Mouse (Mus musculus) MEL (cell line): ENCODE measurements around the gene Wdr27. TPM values are rescaled to one million over a fixed set of nuclear protein-coding genes. Genes with fewer than 3 reads are reported as not detected.

ENCODE experiments used
- DNase-seq: peaks from one replicate; pipeline ENCODE4 v3.0.0; 2011; ENCODE audit warnings: low read depth, low spot score
- H3K27ac ChIP-seq: 2 replicates; pipeline ENCODE4 v1.5.1; 2012; ENCODE audit warnings: low read depth, mild to moderate bottlenecking, control low read depth, low read length, moderate library complexity; ENCODE audit not compliant: control insufficient read depth
- H3K27me3 ChIP-seq, 2 experiments: fragments of 150-350 bp in 1 of 2; sonication (generic) in 1 of 2; 2 replicates each; pipeline ENCODE4 v1.6.1; 2012; ENCODE audit warnings: low read length in 2 of 2, mild to moderate bottlenecking in 2 of 2, improper control_type of control experiment in 1 of 2, moderate library complexity in 1 of 2; ENCODE audit not compliant: insufficient read depth in 2 of 2, control insufficient read depth in 1 of 2
- H3K36me3 ChIP-seq, 2 experiments: 2 replicates each; pipeline ENCODE4 v1.6.1; 2012 to 2014; ENCODE audit warnings: low read length in 2 of 2, improper control_type of control experiment in 1 of 2, inconsistent platforms in 1 of 2, mild to moderate bottlenecking in 1 of 2; ENCODE audit not compliant: insufficient read depth in 2 of 2, control insufficient read depth in 1 of 2
- H3K4me1 ChIP-seq, 2 experiments: fragments of 150-350 bp in 1 of 2; sonication (generic) in 1 of 2; 2 replicates each; pipeline ENCODE4 v1.6.1; 2012; ENCODE audit warnings: low read length in 2 of 2, improper control_type of control experiment in 1 of 2, mild to moderate bottlenecking in 1 of 2; ENCODE audit not compliant: insufficient read depth in 2 of 2, control insufficient read depth in 1 of 2
- H3K4me3 ChIP-seq, 2 experiments: fragments of 150-350 bp in 1 of 2; sonication (generic) in 1 of 2; 2 replicates each; pipeline ENCODE4 v1.5.1; 2012; ENCODE audit warnings: low read depth in 2 of 2, low read length in 2 of 2, mild to moderate bottlenecking in 2 of 2, moderate library complexity in 2 of 2, control low read depth in 1 of 2, improper control_type of control experiment in 1 of 2; ENCODE audit not compliant: control insufficient read depth in 1 of 2, insufficient read depth in 1 of 2
- H3K79me2 ChIP-seq: 2 replicates; pipeline ENCODE4 v1.6.1; 2012; ENCODE audit warnings: mild to moderate bottlenecking, low read length, moderate library complexity; ENCODE audit not compliant: control insufficient read depth, poor library complexity, insufficient read depth
- H3K9ac ChIP-seq: 2 replicates; pipeline ENCODE4 v1.6.1; 2012; ENCODE audit warnings: low read depth, mild to moderate bottlenecking, control low read depth, low read length, moderate library complexity; ENCODE audit not compliant: control insufficient read depth, poor library complexity, severe bottlenecking
- H3K9me3 ChIP-seq: fragments of 150-350 bp; sonication (generic); replicated peaks from 2 replicates; pipeline ENCODE4 v1.6.1; 2012; ENCODE audit warnings: mild to moderate bottlenecking, low read length, improper control_type of control experiment, moderate library complexity; ENCODE audit not compliant: insufficient read depth
- BHLHE40 ChIP-seq: IDR thresholded peaks from 2 replicates; pipeline ENCODE4 v1.6.1; 2012; ENCODE audit warnings: low read depth, mild to moderate bottlenecking, inconsistent platforms, low read length, improper control_type of control experiment, borderline replicate concordance
- CHD2 ChIP-seq: IDR thresholded peaks from 2 replicates; pipeline ENCODE4 v1.6.1; 2011; ENCODE audit warnings: low read length, improper control_type of control experiment
- CTCF ChIP-seq, 3 experiments: IDR thresholded peaks in 2 of 3; conservative IDR thresholded peaks in 1 of 3; 2 replicates each; pipeline ENCODE4 v1.5.1; 2011 to 2012; ENCODE audit warnings: low read length in 3 of 3, low read depth in 2 of 3, mild to moderate bottlenecking in 2 of 3, improper control_type of control experiment in 1 of 3, inconsistent platforms in 1 of 3, mixed read lengths in 1 of 3, moderate library complexity in 1 of 3; ENCODE audit not compliant: control insufficient read depth in 1 of 3, insufficient read depth in 1 of 3, poor library complexity in 1 of 3, severe bottlenecking in 1 of 3
- ELF1 ChIP-seq: IDR thresholded peaks from 2 replicates; pipeline ENCODE4 v1.6.1; 2014; ENCODE audit warnings: low read depth, mild to moderate bottlenecking, inconsistent platforms, low read length, improper control_type of control experiment, moderate library complexity
- ETS1 ChIP-seq: IDR thresholded peaks from 2 replicates; pipeline ENCODE4 v1.6.1; 2012; ENCODE audit warnings: low read depth, mild to moderate bottlenecking, inconsistent platforms, low read length, improper control_type of control experiment, moderate library complexity
- GABPA ChIP-seq: IDR thresholded peaks from 2 replicates; pipeline ENCODE4 v1.6.1; 2012; ENCODE audit warnings: low read depth, mild to moderate bottlenecking, inconsistent platforms, low read length, improper control_type of control experiment, moderate library complexity
- GATA1 ChIP-seq: IDR thresholded peaks from 2 replicates; pipeline ENCODE4 v1.6.1; 2011; ENCODE audit warnings: low read depth, low read length, improper control_type of control experiment
- MYC ChIP-seq: IDR thresholded peaks from 2 replicates; pipeline ENCODE4 v1.6.1; 2011; ENCODE audit warnings: low read depth, mild to moderate bottlenecking, low read length, improper control_type of control experiment, moderate library complexity
- NELFE ChIP-seq: IDR thresholded peaks from 2 replicates; pipeline ENCODE4 v1.6.1; 2011; ENCODE audit warnings: low read depth, low read length, improper control_type of control experiment
- POLR2AphosphoS5 ChIP-seq: IDR thresholded peaks from 2 replicates; pipeline ENCODE4 v1.6.1; 2012; ENCODE audit warnings: low read depth, borderline replicate concordance, mild to moderate bottlenecking, inconsistent platforms, low read length, moderate library complexity, mixed read lengths
- SIN3A ChIP-seq: IDR thresholded peaks from 2 replicates; pipeline ENCODE4 v1.6.1; 2012; ENCODE audit warnings: low read length, improper control_type of control experiment, inconsistent platforms
- TAL1 ChIP-seq: IDR thresholded peaks from 2 replicates; pipeline ENCODE4 v1.6.1; 2012; ENCODE audit warnings: mild to moderate bottlenecking, inconsistent platforms, low read length, moderate library complexity, mixed read lengths
- TCF12 ChIP-seq: IDR thresholded peaks from 2 replicates; pipeline ENCODE4 v1.6.1; 2014; ENCODE audit warnings: low read depth, mild to moderate bottlenecking, inconsistent platforms, low read length, improper control_type of control experiment, moderate library complexity
- UBTF ChIP-seq: IDR thresholded peaks from 2 replicates; pipeline ENCODE4 v1.6.1; 2012; ENCODE audit warnings: low read depth, mild to moderate bottlenecking, inconsistent platforms, low read length, improper control_type of control experiment, moderate library complexity, borderline replicate concordance; ENCODE audit not compliant: insufficient read depth
- USF2 ChIP-seq, 2 experiments: IDR thresholded peaks; 2 replicates each; pipeline ENCODE4 v1.6.1; 2011 to 2012; ENCODE audit warnings: improper control_type of control experiment in 2 of 2, low read length in 2 of 2, borderline replicate concordance in 1 of 2, inconsistent platforms in 1 of 2, low read depth in 1 of 2, mild to moderate bottlenecking in 1 of 2; ENCODE audit not compliant: insufficient read depth in 1 of 2
- ZC3H11A ChIP-seq: IDR thresholded peaks from 2 replicates; pipeline ENCODE4 v1.6.1; 2012; ENCODE audit warnings: low read depth, mild to moderate bottlenecking, inconsistent platforms, low read length, improper control_type of control experiment
- ZNF384 ChIP-seq: IDR thresholded peaks from 2 replicates; pipeline ENCODE4 v1.6.1; 2012; ENCODE audit warnings: low read depth, mild to moderate bottlenecking, inconsistent platforms, low read length, improper control_type of control experiment
- polyA plus RNA-seq, 2 experiments: library from polyadenylated mRNA; stranded (reverse) in 1 of 2; unstranded in 1 of 2; fragments of >175 nt in 1 of 2; fragments of >200 nt in 1 of 2; gene quantifications; 2 replicates each; pipeline versions ENCODE4 v1.2.1 to v1.2.4; 2012; ENCODE audit warnings: low replicate concordance in 2 of 2, low read depth in 1 of 2; ENCODE audit not compliant: insufficient read length in 2 of 2, insufficient read depth in 1 of 2, missing spikeins in 1 of 2
- total RNA-seq: library from RNA; depleted of rRNA; stranded (reverse); fragments of 300-350 nt; gene quantifications from 2 replicates; pipeline ENCODE4 v1.2.3, GENCODE M21; 2012

Wdr27 gene
- total and polyA plus RNA-seq, 3 experiments: 0.69 to 1.4 TPM; not detected in 1

GRCm38 (mm10) chr17:14816107-14816506, 126.9 kb downstream of the Wdr27 start:
- Histone ChIP-seq H3K9me3 (no peaks in the 10 kb centered on the region), H3K27ac (no peak overlapping the region), H3K4me3 (no peak overlapping the region), H3K36me3 (no peaks in the 10 kb centered on the region), H3K9ac (no peak overlapping the region), H3K4me1 (no peaks in the 10 kb centered on the region), H3K79me2 (no peaks in the 10 kb centered on the region), H3K27me3 (no peaks in the 10 kb centered on the region; a peak in 1 of 4 replicates)
- TF ChIP-seq NELFE (no peak), TCF12 (no peak), GABPA (no peak), ETS1 (no peak), GATA1 (no peak), TAL1 (no peak), POLR2AphosphoS5 (no peak)
- DNase-seq: no peak

DNA sequence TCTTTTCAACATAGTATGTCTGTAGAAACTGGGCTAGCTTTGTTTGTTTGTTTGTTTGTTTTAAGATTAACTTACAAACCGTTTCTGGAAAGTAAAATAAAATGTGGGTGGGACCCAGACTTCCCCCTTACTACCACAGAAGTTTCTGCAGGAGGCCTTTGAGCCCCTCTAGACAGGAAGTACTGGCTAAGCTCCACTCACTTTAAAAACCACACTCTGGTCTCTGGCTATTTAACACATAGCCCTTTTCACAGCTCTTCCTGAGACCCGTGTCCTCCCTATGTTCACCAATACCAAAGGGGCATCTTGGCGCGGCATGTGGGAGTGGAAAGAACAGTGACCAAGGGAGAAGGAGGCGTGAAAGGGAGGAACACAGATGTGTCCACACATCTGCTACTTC, 127.7 kb downstream of the Wdr27 start:
- H3K79me2 ChIP-seq: no peaks in the 10 kb centered on the region
- H3K9me3 ChIP-seq: no peaks in the 10 kb centered on the region
- H3K27me3 ChIP-seq: no peaks in the 10 kb centered on the region; a peak in 1 of 4 replicates
- no peak overlapping the region for H3K9ac ChIP-seq
- TF ChIP-seq USF2 (IDR thresholded peaks at IDR 0.05; ENCODE audit: borderline replicate concordance in 1 of 2, insufficient read depth in 1 of 2, low read depth in 1 of 2, low read length in 2 of 2) (no peak), MYC (no peak), UBTF (no peak), TAL1 (no peak), POLR2AphosphoS5 (no peak), TCF12 (no peak), CHD2 (no peak), ETS1 (no peak), CTCF (IDR thresholded peaks at IDR 0.05 in 2 of 3, conservative IDR thresholded peaks at IDR 0.05 in 1 of 3; ENCODE audit: control insufficient read depth in 1 of 3, insufficient read depth in 1 of 3, low read depth in 2 of 3, low read length in 3 of 3, poor library complexity in 1 of 3, severe bottlenecking in 1 of 3) (no peak)
- H3K36me3 ChIP-seq: no peaks in the 10 kb centered on the region
- H3K4me3 ChIP-seq: no peak overlapping the region
- DNase-seq: no peak
- H3K27ac ChIP-seq: no peak overlapping the region
- no peaks in the 10 kb centered on the region for H3K4me1 ChIP-seq

DNA sequence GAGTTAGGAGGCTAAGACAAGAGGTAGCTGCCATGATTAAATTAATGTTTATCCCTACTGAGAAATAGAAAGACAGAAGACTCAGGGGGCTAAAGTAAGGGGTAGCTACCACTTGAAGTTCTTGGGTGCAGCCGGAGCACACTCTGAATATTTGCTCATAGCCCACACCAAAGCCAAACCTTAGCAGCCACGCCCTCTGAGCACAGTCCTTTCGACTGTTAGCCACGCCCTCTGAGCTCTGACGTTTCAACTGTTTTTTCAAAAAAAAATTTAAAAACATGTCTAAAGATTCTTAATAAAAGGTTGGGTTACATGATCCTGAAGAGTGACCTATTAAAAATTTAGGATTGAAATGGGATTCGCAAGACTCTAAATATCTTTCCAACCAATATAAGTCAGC, 130.3 kb downstream of the Wdr27 start:
- TF ChIP-seq NELFE (no peak), TCF12 (no peak), ZC3H11A (no peak), SIN3A (no peak), GATA1 (no peak), BHLHE40 (no peak), ELF1 (no peak), ZNF384 (no peak), CHD2 (no peak)

More for the DNA sequence above, 130.3 kb downstream of the Wdr27 start:
- no peak for DNase-seq
- H3K27me3 ChIP-seq: no peaks in the 10 kb centered on the region
- H3K79me2 ChIP-seq: no peaks in the 10 kb centered on the region
- H3K27ac ChIP-seq: no peak overlapping the region
- no peak overlapping the region for H3K4me3 ChIP-seq
- H3K36me3 ChIP-seq: no peaks in the 10 kb centered on the region
- no peaks in the 10 kb centered on the region for H3K4me1 ChIP-seq
- no peaks in the 10 kb centered on the region for H3K9me3 ChIP-seq
- no peak overlapping the region for H3K9ac ChIP-seq
